Mouse (Mus musculus): ENCODE results near the gene Maoa.

Gene Maoa

DNA sequence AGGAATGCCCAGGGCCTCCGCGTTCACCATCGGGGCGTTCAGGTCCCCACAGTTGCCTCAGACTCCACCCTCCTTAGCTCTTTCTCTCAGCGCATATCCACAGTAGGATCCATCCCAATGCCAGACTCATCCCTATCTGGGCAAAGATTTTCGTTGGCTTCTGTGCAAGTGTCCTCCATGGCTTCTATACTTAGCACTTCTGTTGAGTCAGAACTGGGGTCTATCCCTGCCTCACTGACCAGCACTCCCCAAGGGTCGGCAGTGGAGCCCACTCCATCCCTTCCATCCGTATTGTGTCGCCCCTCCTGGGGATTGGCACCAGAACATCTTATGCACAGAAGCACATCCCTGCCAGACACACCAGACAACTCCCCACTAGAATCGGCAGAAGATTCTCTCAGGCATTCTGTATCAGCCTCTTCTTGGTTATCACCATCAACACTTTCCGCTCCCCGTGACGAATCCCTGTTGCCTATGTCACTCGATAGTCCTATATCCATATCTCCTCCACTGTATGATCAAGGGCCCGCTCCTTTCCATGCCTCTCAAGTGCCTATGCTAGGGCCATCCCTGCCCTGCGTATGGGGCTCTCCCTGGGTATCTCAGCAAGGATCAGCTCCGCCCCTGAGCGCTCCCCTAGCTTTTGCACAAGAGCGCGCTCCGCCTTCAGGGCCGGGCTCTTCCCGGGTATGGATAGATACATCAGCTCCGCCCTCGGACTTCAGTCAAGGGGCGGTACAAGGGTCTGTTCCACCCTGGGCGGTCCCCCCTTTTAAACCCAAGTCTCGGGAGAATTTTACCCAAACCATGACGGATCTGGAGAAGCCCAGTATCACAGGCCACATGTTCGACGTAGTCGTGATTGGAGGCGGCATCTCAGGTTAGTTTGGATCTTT is at the start of gene Maoa:
Maoa (plus strand) TSS at position 665 of the 896 bp plus-strand sequence.
- DNase-seq, result peak; percentile 87

GRCm38 (mm10) chrX:16618225-16619033 is 1.1 kb upstream of the Maoa start:
- DNase-seq, result peak; percentile 92

- no peak for DNase-seq
Observed at GRCm38 (mm10) chrX:16656511-16656910, 37.0 kb downstream of the Maoa start.

- DNase-seq, result no peak
Observed at GRCm38 (mm10) chrX:16706094-16706493, 86.6 kb downstream of the Maoa start.

DNA sequence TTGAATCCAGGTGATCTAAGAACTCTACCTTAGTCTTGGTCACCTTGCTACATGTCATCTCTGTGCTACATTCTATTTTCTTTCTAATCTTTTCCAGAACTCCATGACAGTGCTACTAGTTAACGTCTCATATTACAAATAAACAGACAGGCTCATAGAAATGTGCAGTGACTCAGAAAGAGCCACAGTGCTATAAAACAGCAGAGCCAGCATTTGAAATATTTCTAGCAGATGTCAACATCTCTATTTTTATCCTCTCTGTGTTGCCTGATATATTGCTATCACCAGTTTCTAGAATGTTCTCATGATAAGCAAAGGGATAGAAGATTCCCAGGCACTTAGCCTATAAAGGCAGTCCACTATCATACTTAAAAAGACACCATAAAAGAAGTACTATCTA is 94.5 kb downstream of the Maoa start:
- DNase-seq, result no peak

Data from layer of hippocampus, adult 9-11 months (tissue).